Mouse (Mus musculus): ENCODE data around the gene Oscar.

DNA sequence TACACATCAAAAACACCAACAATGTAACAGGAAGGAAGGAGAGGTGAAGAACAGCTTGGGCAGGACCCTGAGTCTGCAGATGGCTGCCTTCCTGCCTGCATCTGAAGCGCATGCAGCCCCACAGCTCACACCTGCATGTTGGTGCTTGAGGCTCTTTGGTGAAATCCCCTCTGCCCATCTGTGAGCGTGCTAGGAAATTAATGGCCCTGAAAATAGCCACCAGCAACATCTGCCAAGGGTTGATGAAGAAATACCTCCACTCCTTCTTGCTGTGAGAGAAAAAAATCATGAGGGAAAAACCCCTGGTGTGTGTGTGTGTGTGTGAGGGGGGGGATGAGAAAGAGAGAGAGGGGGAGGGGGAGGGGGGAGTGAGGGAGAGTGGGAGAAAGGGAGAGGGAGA, 35.9 kb downstream of the Oscar start:
- TF ChIP-seq USF1 (IDR thresholded peaks at IDR 0.05; ENCODE audit: low read depth) (no peak), POLR2A (IDR thresholded peaks at IDR 0.05; ENCODE audit: insufficient read length, low read depth) (no peak), E2F4 (IDR thresholded peaks at IDR 0.05; ENCODE audit: insufficient read depth) (no peak), POLR2AphosphoS2 (IDR thresholded peaks at IDR 0.05; ENCODE audit: insufficient read length, low read depth) (no peak), TCF12 (IDR thresholded peaks at IDR 0.05; ENCODE audit: insufficient read depth, poor library complexity, severe bottlenecking) (no peak), MAX (IDR thresholded peaks at IDR 0.05; ENCODE audit: low read depth) (no peak), TCF3 (IDR thresholded peaks at IDR 0.05; ENCODE audit: insufficient read length, low read depth) (no peak), MYOG (IDR thresholded peaks at IDR 0.05; ENCODE audit: control insufficient read depth in 1 of 3, insufficient read depth in 1 of 3, insufficient read length in 2 of 3, low read depth in 2 of 3) (no peak), CEBPB (IDR thresholded peaks at IDR 0.05; ENCODE audit: insufficient read depth, poor library complexity, severe bottlenecking) (no peak)
